Mouse (Mus musculus) urinary bladder, postnatal 25 days (tissue): ENCODE data around the gene Sec14l2.

Source experiments
- DNase-seq: peaks from one replicate; pipeline ENCODE4 v3.0.0; 2022; ENCODE audit warnings: low spot score

Gene Sec14l2

DNA sequence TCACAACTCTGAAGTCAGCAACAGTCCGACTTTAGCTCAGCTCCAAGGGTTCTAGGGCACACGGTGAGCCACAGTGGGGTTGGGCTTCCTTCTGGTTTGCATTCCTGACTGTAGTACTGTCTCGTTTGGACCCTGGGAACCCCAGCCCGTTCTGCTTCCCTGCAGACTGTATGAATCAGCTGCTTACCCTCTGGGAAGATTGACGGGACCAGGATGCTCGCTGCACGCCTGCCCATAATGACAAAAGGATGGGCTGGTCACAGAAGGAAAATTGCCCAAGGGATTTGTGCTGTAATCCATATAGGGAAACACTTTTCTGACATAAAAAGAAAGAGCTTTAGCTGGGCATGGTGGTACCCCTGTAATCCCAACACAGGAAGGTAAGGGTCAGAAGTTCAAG is 24.4 kb downstream of the Sec14l2 start:
- no peak for DNase-seq

DNA sequence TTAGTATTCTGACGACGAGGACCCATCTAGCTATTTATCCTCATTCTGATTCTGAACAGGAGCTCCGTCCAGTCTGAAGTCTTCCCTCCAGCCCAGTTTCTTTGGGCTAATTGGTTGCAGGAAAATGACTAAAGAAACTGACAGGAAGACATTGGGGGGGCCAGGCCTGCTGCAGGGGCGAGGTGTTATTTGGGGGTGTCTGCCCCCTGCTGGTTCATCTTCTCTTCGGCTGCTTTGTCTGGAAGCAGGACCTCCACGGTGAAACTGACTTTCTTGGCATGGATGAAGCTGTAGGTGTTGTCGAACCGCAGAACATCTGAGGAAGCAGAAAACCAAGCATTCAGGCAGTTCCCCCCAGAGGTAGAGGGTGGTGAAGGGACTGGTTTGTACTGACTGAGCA is 25.1 kb downstream of the Sec14l2 start:
- DNase-seq, result no peak

DNA sequence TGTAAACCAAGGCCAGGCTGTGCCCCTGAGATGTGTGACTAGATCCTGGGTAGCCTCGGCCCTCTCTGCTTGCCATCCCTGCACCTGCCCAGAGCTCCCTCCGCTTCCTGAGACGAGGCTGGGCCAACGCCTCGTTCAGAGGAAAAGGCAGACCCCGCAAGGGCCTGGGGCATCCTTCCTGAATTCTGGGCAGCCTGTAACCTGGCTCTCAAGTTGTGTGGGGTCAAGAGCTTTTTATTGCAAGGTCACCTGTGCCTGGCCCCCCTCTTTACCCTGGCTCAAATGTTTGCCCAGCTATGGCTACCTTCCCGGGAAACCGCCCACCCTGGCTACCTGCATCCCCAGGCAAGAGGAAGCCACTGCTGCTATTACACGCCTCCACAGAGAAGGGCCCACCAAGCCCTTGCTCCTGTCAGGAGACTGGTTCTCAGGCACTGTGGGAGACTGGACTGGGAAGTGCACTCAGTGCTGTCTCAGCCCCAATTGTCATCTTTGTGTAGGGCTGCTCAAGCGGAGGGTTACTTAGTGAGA is 26.1 kb downstream of the Sec14l2 start:
- DNase-seq, result no peak

DNA sequence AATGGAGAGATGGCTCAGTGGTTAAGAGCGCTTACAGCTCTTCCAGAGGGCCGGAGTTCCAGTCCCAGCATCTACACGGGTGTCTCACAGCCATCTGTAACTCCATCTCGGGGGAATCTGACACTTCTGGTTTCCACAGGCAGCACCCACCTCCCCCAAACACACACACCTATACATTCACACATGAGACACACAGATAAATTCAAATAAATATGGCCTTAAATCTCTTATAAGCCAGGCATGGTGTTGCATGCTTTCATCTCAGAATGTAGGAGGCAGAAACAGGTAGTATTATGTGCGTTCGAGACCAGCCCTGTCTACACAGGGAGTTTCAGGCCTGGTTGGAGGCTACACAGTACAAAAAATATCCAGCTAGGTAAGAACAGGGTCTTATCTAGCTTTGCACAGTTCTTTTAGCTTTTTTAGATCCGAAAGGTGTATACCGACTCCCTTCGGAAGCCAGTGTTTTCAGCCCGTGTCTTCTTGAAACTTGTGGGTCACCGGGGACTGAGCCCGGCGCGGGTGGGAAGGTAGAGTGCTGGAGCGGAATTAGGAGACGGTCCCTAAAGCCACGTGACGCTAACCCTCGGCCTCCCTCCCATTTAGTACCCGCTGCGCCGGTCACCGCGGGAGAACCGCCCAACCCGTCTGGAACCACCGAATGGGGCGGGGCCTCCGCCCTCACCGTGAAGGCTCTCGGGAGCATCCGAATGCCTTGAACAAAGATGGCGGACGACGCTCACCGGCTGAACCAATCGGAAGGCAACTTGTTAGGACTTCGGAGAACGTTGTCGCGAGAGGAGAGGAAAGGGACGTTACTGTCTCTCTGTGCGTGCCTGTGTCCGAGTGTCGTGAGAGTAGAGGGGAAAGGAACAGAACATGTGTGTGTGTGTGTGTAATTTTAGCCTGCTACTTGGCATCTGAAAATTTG is 26.9 kb downstream of the Sec14l2 start:
- peak; percentile 92 for DNase-seq

DNA sequence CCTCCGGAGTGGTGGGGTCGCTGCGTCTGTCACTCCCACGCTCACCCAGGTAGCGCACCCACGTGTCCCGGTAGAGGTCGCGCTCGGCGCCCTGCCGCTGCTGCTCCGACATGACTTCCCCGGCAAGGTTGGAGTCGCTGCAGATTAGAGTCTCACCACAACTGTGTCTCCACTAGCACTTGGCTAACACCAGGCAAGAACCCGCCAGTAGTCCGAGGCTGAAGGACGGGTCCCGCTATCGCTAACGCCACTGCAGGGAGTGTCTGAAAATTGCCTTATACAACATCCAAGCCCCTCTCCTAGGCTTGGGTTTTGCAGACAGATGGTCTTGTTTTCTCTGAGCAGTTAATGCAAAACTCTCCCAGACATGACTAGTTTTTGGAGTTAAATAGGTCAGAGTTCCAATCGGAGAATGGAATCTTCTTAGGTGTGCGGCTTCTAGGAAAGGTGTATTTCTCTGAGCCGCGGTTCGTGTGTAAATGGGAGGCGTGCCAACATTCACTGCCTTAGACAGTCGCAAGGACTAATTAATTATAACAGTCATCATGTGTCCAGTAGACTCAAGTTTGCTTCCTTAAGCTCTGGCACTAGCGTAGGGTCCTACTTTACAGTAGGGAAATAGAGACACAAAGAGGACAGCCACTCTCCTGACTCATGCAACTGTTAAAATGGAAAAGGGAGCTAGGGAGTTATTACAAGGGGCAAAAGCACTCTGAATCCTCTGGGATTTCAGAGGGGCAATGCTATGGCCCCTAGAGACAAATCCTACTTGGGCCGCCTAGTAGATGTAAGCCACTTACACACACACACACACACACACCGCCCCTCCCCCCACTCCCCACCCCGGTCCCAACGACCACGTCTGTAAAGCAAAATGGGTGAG is 27.8 kb downstream of the Sec14l2 start, which contains the start of gene Mtfp1:
Mtfp1 (minus strand) TSS at position 275 of the 883 bp plus-strand sequence.
- peak; percentile 39 for DNase-seq

DNA sequence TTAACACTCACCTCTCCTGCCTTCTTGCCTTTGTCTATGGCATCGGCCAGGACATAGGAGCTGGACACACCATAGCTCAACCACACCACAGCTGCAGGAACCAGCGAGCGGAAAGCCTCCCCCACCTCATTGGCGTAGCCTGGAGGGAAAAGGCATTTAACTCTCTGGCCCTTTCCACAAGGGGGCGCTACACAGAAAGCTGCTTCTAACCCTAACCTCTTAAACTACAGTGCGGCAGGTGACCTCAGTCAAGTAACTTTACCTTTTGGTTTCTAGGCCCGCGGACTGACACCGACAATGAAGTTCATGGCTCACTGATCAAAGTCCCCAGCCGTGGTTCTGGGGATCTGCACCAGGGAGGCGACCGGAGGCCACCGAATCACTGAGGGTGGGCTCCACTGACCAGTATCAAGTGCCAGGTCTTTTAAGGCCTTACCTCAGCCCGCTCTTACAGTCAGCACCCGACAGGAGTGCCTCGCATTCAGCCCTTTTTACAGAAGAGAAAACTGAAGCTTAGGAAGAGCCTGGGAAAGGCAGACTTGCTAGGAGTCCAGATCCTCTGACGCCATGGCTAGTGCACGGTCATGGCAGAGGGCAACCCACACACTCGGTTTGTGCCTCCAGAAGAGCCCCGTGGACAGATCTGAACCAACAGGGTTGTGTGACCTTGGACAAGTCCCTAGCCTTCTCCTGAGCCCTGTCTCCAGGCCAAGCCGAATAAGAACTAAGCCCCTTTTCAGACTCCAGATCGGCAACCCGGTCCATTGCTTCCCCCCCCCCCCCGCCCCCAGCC is 28.6 kb downstream of the Sec14l2 start:
- peak; percentile 63 for DNase-seq

DNA sequence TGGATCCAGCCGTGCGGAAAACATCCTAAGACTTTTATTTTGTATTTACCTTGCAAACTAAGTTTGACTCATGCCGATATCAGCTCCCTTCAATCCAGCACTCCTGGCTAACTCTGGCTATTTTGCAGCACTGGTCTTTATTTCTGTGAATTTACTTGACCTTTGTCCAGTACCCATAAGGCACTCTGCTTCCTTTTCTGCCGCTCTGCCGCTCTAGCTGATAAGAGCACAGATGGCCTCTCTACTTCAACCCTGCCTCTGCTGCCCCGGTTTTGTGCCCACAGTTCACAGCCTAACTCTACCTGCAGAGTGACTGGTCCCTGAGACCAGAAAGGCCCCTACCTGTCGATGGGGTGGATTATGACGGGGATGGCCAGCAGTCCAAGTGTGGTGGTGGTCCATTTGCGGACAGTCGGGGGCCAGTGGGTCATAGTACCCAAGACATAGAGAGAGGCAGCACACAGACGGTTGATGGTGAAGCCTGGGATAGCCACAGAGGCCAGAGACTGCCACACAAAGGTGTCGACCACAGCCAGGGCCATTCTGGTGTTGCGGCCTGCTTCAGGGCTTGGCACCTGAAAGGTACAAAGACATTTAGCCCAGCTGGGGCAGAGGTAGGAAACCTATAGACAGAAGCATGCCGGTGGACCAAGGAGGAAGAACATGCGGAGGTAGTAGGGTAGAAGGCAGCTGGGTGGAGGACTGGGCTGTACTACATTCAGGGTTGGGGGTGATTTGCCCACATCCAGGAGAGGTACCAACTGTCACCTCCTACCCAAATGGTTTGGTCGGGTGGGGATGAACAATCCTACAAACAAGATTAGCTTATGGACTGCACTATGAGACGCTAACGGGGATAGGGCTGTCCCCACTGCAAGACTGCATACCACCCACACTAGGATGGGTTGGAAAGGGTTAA is 29.5 kb downstream of the Sec14l2 start:
- no peak for DNase-seq

DNA sequence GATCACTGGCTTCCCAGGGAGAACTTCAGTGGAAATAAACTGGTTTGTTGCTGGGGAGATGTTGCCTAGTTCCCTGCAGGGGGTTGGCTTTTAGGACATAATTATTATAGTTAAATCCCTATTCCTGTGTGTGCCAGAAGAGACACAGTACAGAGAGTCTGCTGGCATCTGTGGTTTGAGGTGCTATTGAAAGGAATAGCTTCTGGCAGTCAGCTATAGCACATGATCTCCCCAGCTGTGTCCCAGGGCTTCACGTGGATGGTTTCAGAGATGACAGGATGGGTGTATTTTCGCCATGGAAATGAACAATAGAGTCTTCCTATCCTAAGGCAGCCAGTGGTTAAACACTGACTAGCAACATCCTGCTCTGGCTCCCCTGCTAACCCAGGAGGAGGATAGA is 35.9 kb downstream of the Sec14l2 start:
- DNase-seq, result no peak

DNA sequence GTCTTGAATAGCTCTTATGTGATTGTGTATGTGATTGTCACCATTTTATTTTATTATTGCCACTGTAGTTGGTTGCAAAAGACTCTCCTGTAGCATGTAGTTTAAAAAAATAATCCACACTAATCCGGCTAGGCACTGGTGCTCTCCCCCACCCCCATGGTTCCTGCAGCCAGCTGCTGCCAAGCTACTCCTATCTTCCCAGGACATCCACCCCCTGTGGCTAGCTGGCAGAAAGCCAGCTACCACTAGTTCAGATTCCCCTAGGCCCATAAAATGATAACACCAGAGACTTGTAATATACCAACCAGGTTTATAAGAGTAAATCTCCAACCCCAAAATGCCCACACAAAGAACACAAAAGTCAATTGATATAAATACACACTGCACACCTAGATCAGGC is 37.0 kb downstream of the Sec14l2 start:
- no peak for DNase-seq

DNA sequence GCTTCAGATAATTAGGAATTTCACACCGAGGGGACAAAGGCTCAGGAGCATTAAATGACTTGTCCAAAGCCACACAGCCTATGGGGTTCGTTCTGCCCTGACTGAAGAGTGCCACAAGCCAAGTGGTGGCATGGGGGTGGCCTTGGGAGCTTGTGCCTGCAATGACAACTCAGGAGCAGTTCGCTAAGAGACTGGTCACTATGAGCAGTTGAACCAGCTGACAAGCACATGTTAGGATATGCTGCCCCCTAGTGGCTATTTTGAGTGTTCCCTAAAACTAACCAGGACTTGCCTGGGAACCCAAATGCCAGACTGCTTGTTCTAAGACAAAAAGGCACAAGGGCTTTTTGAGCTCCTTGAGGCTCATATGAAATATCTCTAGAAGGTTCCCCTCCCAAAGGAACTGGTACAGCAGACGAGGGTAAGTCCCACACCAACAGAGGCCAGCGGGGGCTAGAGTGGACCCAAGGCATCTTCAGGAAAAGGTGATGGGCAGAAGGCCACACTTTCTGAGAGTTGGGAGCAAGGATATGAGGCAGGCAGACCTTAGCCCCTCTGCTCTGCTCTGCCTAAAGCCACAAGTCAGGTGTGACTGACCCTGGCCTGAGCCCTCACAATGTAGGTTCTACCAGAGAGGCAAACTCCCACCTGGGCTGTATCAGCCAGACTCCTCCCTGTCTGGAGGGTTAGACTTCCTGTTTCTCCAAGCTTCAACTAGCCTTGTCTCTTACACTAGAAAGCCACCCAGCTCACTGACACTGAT is 39.7 kb downstream of the Sec14l2 start:
- DNase-seq, result peak; percentile 51

DNA sequence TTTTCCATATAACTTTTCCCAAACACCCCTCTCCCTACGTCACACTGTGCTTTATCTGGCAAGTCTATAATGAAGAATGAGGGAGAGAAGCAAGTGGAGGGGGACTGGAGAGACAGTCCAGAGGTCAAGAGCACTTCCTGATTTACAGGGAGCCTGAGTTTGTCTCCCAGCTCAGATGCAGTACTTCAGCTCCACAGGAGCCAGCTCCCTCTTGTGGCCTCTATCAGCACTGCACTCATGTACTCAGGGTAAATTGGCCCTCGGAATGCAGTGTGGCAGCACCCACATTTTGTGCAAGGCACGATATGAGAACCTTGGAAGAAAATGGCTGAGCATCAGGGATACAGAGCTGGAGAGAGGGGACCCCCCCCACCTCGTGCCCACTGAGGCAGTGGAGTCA is 43.0 kb downstream of the Sec14l2 start:
- DNase-seq, result peak; percentile 47

DNA sequence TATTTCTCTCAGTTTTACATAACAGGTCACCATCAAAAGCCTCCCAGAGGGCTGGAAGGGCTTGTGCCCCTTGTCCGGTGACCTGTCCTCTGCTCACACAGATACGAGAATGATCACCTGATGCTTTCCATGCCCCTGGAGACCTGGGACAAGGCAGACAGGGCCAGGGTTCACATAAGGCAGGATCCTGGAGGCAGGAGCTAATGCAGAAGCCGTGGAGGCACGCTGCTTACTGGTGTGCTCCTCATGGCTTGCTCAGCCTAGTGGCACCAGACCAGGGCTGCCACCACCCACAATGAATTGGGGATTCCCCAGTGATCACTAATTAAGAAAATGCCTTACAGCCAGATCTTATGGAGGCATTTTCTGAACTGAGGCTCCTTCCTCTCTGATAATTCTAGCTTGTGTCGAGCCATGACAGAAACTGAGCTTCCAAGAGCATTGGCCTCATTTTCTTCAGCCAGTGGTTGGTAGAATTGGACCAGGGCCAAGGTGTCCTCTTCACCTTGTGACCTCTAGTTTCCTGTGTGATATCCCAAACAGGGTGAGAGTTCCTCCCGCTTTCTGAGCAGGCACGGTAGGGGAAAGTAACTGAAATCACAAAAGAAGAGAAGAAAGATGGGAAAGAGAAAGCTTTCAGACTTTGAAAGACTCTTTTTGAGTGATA is 44.8 kb downstream of the Sec14l2 start:
- DNase-seq, result no peak

DNA sequence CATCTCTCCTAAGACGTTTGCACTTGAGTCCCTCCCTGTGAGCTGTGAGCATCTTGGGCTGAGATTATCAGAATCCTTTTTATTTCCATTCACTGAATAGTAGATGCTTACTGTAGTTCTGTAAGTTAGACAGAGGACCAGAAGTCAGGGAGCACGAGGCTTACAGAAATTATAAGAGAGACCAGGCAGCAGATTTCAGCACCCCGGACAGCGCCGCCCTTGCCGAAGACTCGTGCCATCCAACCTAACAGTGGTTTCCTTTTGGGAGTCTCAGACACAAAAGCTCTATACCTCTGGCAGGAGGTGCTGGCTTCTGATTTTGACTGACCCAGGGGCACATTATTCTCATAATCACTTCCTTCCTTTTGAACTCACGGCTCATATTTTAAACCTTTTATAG is 46.6 kb downstream of the Sec14l2 start:
- DNase-seq, result peak; percentile 52

DNA sequence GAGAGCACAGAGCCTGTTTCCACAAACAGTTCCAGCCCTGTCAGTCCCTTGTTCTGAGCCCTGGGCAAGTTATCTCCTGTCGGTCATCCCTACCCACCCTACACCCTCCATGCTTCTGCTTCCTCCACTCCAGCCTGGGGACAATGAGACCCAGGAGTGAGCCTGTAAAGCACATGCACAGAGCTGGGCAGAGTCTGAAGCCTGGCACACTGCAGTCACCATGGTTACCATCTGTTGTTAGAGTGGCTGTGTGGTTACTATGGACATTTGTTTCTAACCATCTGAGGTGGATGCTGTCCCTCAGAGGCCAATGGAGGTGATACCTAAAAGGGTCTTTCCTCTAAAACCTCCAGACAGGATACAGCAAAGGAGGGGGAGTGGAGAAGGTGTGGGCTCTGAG is 53.6 kb downstream of the Sec14l2 start:
- no peak for DNase-seq

DNA sequence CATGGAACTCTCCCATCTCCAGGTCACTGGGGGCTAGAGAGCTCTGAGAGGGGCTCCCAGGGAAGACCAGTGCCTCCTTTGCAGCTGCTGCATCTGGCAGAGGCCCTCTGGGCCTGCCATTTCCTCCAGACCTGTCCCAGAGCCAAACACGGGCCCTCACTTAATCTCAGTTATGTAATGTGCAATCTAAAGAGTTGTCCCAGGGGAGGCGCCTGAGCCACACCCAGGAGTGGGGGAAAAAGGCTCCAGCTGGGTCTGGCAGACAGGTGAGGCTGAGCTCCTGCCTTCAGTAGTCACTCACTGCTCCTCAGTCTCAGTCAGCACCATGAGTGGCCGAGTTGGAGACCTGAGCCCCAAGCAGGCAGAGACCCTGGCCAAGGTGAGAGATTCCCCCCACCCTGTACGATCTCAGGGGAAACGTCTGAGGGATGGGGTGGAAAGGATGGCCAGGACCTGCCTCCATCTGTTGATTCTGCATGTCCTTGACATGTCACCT is 58.5 kb downstream of the Sec14l2 start, which contains the start of gene Sec14l3:
Sec14l3 (plus strand) TSS at position 215 of the 496 bp plus-strand sequence.
- DNase-seq, result no peak

DNA sequence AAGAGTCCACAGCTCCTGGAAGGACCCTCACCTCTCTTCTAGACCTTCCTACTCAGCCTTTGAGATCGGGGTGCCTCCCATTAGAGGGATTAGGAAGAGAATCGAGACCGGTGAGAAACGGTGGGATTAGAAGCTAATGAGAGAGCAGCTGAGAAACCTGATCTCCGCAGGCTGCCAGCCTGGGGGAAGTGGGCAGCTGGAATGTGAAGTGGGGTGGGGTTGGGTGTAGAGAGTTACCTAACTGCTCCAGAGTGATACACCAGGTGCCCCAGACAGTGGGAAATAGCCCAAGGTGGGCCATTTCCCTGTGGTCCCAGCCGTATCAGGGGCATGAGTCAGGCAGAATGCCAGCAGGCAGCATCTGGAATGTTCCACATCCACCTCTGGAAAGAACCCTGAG is 60.2 kb downstream of the Sec14l2 start:
- DNase-seq, result no peak

DNA sequence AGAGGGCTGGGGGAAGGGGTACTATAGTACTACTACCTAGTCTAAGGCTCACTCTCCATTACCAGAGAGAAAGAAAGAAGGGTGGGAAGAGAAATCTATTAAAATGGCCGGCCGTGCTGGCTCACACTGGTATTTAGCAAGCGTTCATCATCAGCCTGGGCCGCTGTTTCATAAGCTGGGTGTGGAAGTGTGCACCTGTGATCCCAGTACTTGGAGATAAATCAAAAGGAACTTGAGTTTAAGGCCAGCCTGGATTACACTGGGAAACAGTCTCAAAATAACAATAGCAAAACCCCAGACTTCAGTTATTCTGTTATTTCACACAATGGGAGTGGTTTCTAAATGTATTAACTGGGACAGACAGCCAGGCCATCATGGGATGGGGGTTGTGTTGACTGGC is 60.7 kb downstream of the Sec14l2 start:
- no peak for DNase-seq

DNA sequence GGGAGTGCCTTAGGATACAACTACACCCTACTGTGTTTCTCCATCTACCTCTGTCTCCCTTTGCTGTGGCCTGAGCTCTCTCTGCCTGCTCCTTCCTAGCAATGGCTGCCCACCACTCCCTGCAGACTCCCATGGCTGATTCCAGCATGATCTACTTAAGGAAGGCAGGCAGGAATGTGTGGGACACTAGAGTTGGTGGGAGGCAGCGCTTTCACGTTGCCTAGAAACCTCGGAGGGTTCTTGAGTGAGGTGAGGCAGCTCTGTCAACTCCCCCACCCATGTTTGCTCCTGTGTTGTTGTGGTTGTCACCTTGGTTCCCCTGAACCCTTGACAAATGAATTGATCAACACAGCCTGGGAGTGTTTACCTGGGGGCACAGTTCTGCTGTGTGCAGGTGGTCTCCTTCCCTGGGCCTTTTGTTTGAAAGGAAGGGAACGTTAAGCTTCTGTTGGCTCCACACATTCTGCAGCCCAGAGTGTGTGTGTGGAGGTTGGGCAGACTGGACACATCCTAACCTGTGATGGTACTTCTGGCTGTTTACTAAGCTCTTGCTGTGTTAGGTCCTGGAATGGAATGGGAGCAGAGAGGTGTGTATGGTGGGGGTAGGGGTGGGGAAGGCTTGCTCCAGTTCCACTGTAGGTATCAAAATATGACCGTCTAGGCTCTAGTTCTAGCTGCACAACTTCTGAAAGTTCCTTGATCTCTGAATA is 62.2 kb downstream of the Sec14l2 start:
- no peak for DNase-seq
